Mouse (Mus musculus) hindbrain, embryonic 14.5 days (tissue): ENCODE data around the gene Ccr4. TPM values are rescaled to one million over a fixed set of nuclear protein-coding genes. Genes with fewer than 3 reads are reported as not detected.

ENCODE experiments used
- ATAC-seq: fragments of 200-750 bp; cut with Nextera tagmentation; 2 replicates; pipeline ENCODE4 v1.8.0; 2017; ENCODE audit warnings: moderate number of reproducible peaks, mild to moderate bottlenecking, moderate TSS enrichment, moderate library complexity; ENCODE audit not compliant: low FRiP score
- DNase-seq: peaks from one replicate; pipeline ENCODE4 v3.0.0-alpha.2; 2015; ENCODE audit warnings: low spot score
- H3K27ac ChIP-seq: fragments of 300-500 bp; sonication (generic); 2 replicates; pipeline ENCODE4 v1.5.1; 2014; ENCODE audit warnings: mild to moderate bottlenecking, moderate library complexity
- H3K27me3 ChIP-seq: fragments of 300-500 bp; sonication (generic); 2 replicates; pipeline ENCODE4 v1.6.1; 2014; ENCODE audit warnings: mild to moderate bottlenecking, low read length, mixed read lengths; ENCODE audit not compliant: control insufficient read depth, insufficient read depth
- H3K36me3 ChIP-seq: fragments of 300-500 bp; sonication (generic); replicated peaks from 2 replicates; pipeline ENCODE4 v1.6.1; 2014; ENCODE audit not compliant: control insufficient read depth, insufficient read depth
- H3K4me1 ChIP-seq: fragments of 300-500 bp; sonication (generic); replicated peaks from 2 replicates; pipeline ENCODE4 v1.6.1; 2014; ENCODE audit warnings: antibody characterized with exemption, low read length, mixed read lengths; ENCODE audit not compliant: control insufficient read depth, insufficient read depth
- H3K4me2 ChIP-seq: fragments of 300-500 bp; sonication (generic); replicated peaks from 2 replicates; pipeline ENCODE4 v1.6.1; 2014; ENCODE audit warnings: mild to moderate bottlenecking, moderate library complexity
- H3K4me3 ChIP-seq: fragments of 300-500 bp; sonication (generic); replicated peaks from 2 replicates; pipeline ENCODE4 v1.5.1; 2014; ENCODE audit warnings: mild to moderate bottlenecking, low read length
- H3K9ac ChIP-seq: fragments of 300-500 bp; sonication (generic); 2 replicates; pipeline ENCODE4 v1.6.1; 2014
- H3K9me3 ChIP-seq: fragments of 300-500 bp; sonication (generic); 2 replicates; pipeline ENCODE4 v1.6.1; 2016; ENCODE audit warnings: low read length; ENCODE audit not compliant: control insufficient read depth
- WGBS: fragments of 180-500 bp; shearing (Covaris S2); extraction: QIAGEN DNeasy Blood & Tissue Kit; methylation state at CpG from one replicate; pipeline ENCODE4 v1.1.7; 2014; 5-methylcytosine and 5-hydroxymethylcytosine counted together
- polyA plus RNA-seq: library from polyadenylated mRNA; unstranded; fragments of >200 nt; fragmentation: Nextera tagmentation; extraction: Ambion mirVana; gene quantifications from 2 replicates; pipeline ENCODE4 v1.2.1, GENCODE M21; 2014

Ccr4 gene
- polyA plus RNA-seq, 1 experiment from 2014 or later, result not detected

- Histone ChIP-seq H3K27me3 (no peaks in the 10 kb centered on the region), H3K4me3 (no peak overlapping the region), H3K27ac (no peak overlapping the region), H3K36me3 (no peaks in the 10 kb centered on the region), H3K4me1 (no peaks in the 10 kb centered on the region), H3K4me2 (no peak overlapping the region), H3K9ac (no peak overlapping the region), H3K9me3 (no peaks in the 10 kb centered on the region)
- 19% methylated on average over 1 of the region's 1 CpGs for WGBS
- ATAC-seq (no peak), DNase-seq (no peak)
Observed at GRCm38 (mm10) chr9:114541279-114541741, 36.6 kb upstream of the Ccr4 start.

- Histone ChIP-seq H3K9ac (no peak overlapping the region), H3K36me3 (no peaks in the 10 kb centered on the region), H3K27ac (no peak overlapping the region), H3K27me3 (no peaks in the 10 kb centered on the region), H3K4me3 (no peak overlapping the region), H3K4me1 (no peaks in the 10 kb centered on the region), H3K4me2 (no peak overlapping the region), H3K9me3 (no peaks in the 10 kb centered on the region)
- DNase-seq (no peak), ATAC-seq (no peak)
- WGBS, result 63% methylated on average over 7 of the region's 7 CpGs
Observed at GRCm38 (mm10) chr9:114538996-114539563, 34.4 kb upstream of the Ccr4 start.

- DNase-seq (no peak), ATAC-seq (no peak)
- H3K4me3 ChIP-seq, result no peak overlapping the region
- no peaks in the 10 kb centered on the region for H3K36me3 ChIP-seq
- no peaks in the 10 kb centered on the region for H3K27me3 ChIP-seq
- no peak overlapping the region for H3K4me2 ChIP-seq
- no peak overlapping the region for H3K9ac ChIP-seq
- 22% methylated on average over 2 of the region's 2 CpGs for WGBS
- H3K27ac ChIP-seq, result no peak overlapping the region
- no peaks in the 10 kb centered on the region for H3K4me1 ChIP-seq
- H3K9me3 ChIP-seq, result no peaks in the 10 kb centered on the region
Observed at GRCm38 (mm10) chr9:114536628-114537027, 31.9 kb upstream of the Ccr4 start.

- Histone ChIP-seq H3K27ac (no peak overlapping the region), H3K27me3 (no peaks in the 10 kb centered on the region), H3K4me3 (no peak overlapping the region), H3K9ac (no peak overlapping the region), H3K4me2 (no peak overlapping the region), H3K4me1 (0 out of 2 replicates have a peak, but pooled peaks cover 6% of the 10 kb centered on the region), H3K36me3 (no peaks in the 10 kb centered on the region), H3K9me3 (no peaks in the 10 kb centered on the region)
- no peak for DNase-seq
- no peak for ATAC-seq
- 82% methylated on average over 9 of the region's 9 CpGs for WGBS
Observed at GRCm38 (mm10) chr9:114534747-114535517, 30.2 kb upstream of the Ccr4 start.

GRCm38 (mm10) chr9:114533848-114534247 lies 29.1 kb upstream of the Ccr4 start:
- DNase-seq (no peak), ATAC-seq (no peak)
- H3K4me3 ChIP-seq, result no peak overlapping the region
- H3K4me1 ChIP-seq, result 0 out of 2 replicates have a peak, but pooled peaks cover 6% of the 10 kb centered on the region
- H3K9me3 ChIP-seq, result no peaks in the 10 kb centered on the region
- no peak overlapping the region for H3K4me2 ChIP-seq
- H3K27ac ChIP-seq, result no peak overlapping the region
- H3K9ac ChIP-seq, result no peak overlapping the region
- 81% methylated on average over 4 of the region's 4 CpGs for WGBS
- no peaks in the 10 kb centered on the region for H3K27me3 ChIP-seq
- H3K36me3 ChIP-seq, result no peaks in the 10 kb centered on the region

- no peaks in the 10 kb centered on the region for H3K36me3 ChIP-seq
- H3K9ac ChIP-seq, result no peak overlapping the region
- no peak overlapping the region for H3K4me3 ChIP-seq
- DNase-seq (no peak), ATAC-seq (no peak)
- 21% methylated on average over 11 of the region's 11 CpGs for WGBS
- peaks cover 17% of the 10 kb centered on the region for H3K4me1 ChIP-seq
- H3K9me3 ChIP-seq, result no peaks in the 10 kb centered on the region
- no peaks in the 10 kb centered on the region for H3K27me3 ChIP-seq
- H3K4me2 ChIP-seq, result no peak overlapping the region
- H3K27ac ChIP-seq, result no peak overlapping the region
Observed at GRCm38 (mm10) chr9:114531276-114531675, 26.6 kb upstream of the Ccr4 start.

GRCm38 (mm10) chr9:114528680-114529048 lies 23.9 kb upstream of the Ccr4 start:
- no peak overlapping the region for H3K9ac ChIP-seq
- H3K27ac ChIP-seq, result no peak overlapping the region
- H3K36me3 ChIP-seq, result no peaks in the 10 kb centered on the region
- H3K4me3 ChIP-seq, result no peak overlapping the region
- H3K9me3 ChIP-seq, result no peaks in the 10 kb centered on the region
- H3K4me1 ChIP-seq, result peaks cover 24% of the 10 kb centered on the region
- no peak overlapping the region for H3K4me2 ChIP-seq
- ATAC-seq, result no peak
- 35% methylated on average over 9 of the region's 9 CpGs for WGBS
- no peaks in the 10 kb centered on the region for H3K27me3 ChIP-seq
- no peak for DNase-seq

GRCm38 (mm10) chr9:114527992-114528679 lies 23.4 kb upstream of the Ccr4 start:
- H3K4me2 ChIP-seq, result 0 out of 2 replicates have a peak overlapping the region, but pooled peaks have one; percentile 15
- DNase-seq (no peak), ATAC-seq (peak; percentile 23; the same call in 1 of the 2 replicates)
- no peaks in the 10 kb centered on the region for H3K9me3 ChIP-seq
- no peak overlapping the region for H3K27ac ChIP-seq
- peaks cover 24% of the 10 kb centered on the region for H3K4me1 ChIP-seq
- H3K4me3 ChIP-seq, result no peak overlapping the region
- no peaks in the 10 kb centered on the region for H3K27me3 ChIP-seq
- WGBS, result 9% methylated on average over 17 of the region's 17 CpGs
- H3K9ac ChIP-seq, result no peak overlapping the region
- H3K36me3 ChIP-seq, result no peaks in the 10 kb centered on the region

- Histone ChIP-seq H3K4me3 (no peak overlapping the region), H3K4me2 (peak overlapping the region; percentile 29), H3K4me1 (peaks cover 24% of the 10 kb centered on the region), H3K27me3 (no peaks in the 10 kb centered on the region), H3K36me3 (no peaks in the 10 kb centered on the region), H3K9ac (no peak overlapping the region), H3K27ac (no peak overlapping the region), H3K9me3 (no peaks in the 10 kb centered on the region)
- DNase-seq (peak; percentile 41), ATAC-seq (peak; percentile 41; the same call in 1 of the 2 replicates)
- WGBS, result 2% methylated on average over 16 of the region's 16 CpGs
Observed at GRCm38 (mm10) chr9:114527085-114527484, 22.4 kb upstream of the Ccr4 start.
